In genomic region chr17:10227798-10228538, GRCm38 (mm10) we compare ENCODE assay signal across 27 mouse cellular contexts.
DNase-seq lines count a peak whose midpoint lies in the region; ATAC-seq and TF ChIP-seq lines count a peak whose summit lies in the region.
"Had no signal": no experiment of that assay in that cellular context is flagged by ENCODE, and none has a peak within 500 bp of the region (broad histone marks: within the 10 kb centered on the region; RNA-seq: fewer than 3 reads in every experiment).

No protein-coding gene starts in this region.

- no peak overlapping the region for H3K9ac ChIP-seq in hindbrain, embryonic 13.5 days
- no peak overlapping the region for H3K9ac ChIP-seq in hindbrain, embryonic 11.5 days (ENCODE audit: low read depth, low read length)
- H3K9ac ChIP-seq in midbrain, embryonic 14.5 days (replicated peaks; ENCODE audit: low read length) = no peak overlapping the region
- no peak overlapping the region for H3K9ac ChIP-seq in midbrain, embryonic 11.5 days (ENCODE audit: low read length)
- no peak overlapping the region for H3K9ac ChIP-seq in forebrain, postnatal 0 days
- H3K9ac ChIP-seq: heart, embryonic 12.5 days; hindbrain, embryonic 15.5 days; intestine, embryonic 15.5 days; limb, embryonic 12.5 days; liver, postnatal 0 days had no signal

- H3K27me3 ChIP-seq in hindbrain, embryonic 13.5 days = no peaks in the 10 kb centered on the region
- H3K27me3 ChIP-seq in hindbrain, embryonic 11.5 days (ENCODE audit: control insufficient read depth, insufficient read depth, low read length) = no peaks in the 10 kb centered on the region
- no peaks in the 10 kb centered on the region for H3K27me3 ChIP-seq in midbrain, embryonic 14.5 days (ENCODE audit: control insufficient read depth, insufficient read depth, low read length)
- no peaks in the 10 kb centered on the region for H3K27me3 ChIP-seq in midbrain, embryonic 11.5 days (ENCODE audit: control insufficient read depth, insufficient read depth, low read length)
- H3K27me3 ChIP-seq in forebrain, postnatal 0 days (ENCODE audit: insufficient read depth, low read length) = no peaks in the 10 kb centered on the region
- H3K27me3 ChIP-seq: heart, embryonic 12.5 days; hindbrain, embryonic 15.5 days; intestine, embryonic 15.5 days; limb, embryonic 12.5 days; Patski had no signal

- no peaks in the 10 kb centered on the region for H3K9me3 ChIP-seq in hindbrain, embryonic 13.5 days
- no peaks in the 10 kb centered on the region for H3K9me3 ChIP-seq in hindbrain, embryonic 11.5 days (ENCODE audit: control insufficient read depth, low read length)
- H3K9me3 ChIP-seq in midbrain, embryonic 14.5 days (ENCODE audit: control insufficient read depth, low read length) = no peaks in the 10 kb centered on the region
- no peaks in the 10 kb centered on the region for H3K9me3 ChIP-seq in midbrain, embryonic 11.5 days (ENCODE audit: control insufficient read depth, low read length)
- H3K9me3 ChIP-seq in forebrain, postnatal 0 days (ENCODE audit: low read length) = no peaks in the 10 kb centered on the region
- H3K9me3 ChIP-seq: G1E; heart, embryonic 12.5 days; hindbrain, embryonic 15.5 days; intestine, embryonic 15.5 days; limb, embryonic 12.5 days had no signal

- no peak for DNase-seq in hindbrain, embryonic 11.5 days (ENCODE audit: low spot score)
- DNase-seq in midbrain, embryonic 14.5 days = peak; percentile 45
- no peak for DNase-seq in midbrain, embryonic 11.5 days (ENCODE audit: low spot score, missing footprints)
- peak; percentile 43 for DNase-seq in brain, embryonic 18.5 days (ENCODE audit: low read depth, low spot score)
- DNase-seq in forebrain, postnatal 0 days = peak; percentile 54
- no peak for DNase-seq in neural tube, embryonic 10.5 days (ENCODE audit: extremely low spot score, low spot score)
- DNase-seq in right cerebral cortex, postnatal 14 days = no peak
- DNase-seq: adrenal gland, adult 8-10 months; cerebellum, adult 9-10 months; heart, postnatal 10 days; kidney, adult 8-10 months; kidney, postnatal 10 days; liver, postnatal 0 days; right cerebral cortex, postnatal 25 days; spleen, adult 18-20 months; thymus, postnatal 25 days had no signal

- no peak for ATAC-seq in hindbrain, embryonic 13.5 days (ENCODE audit: low FRiP score)
- no peak for ATAC-seq in hindbrain, embryonic 11.5 days (ENCODE audit: low FRiP score)
- no peak for ATAC-seq in midbrain, embryonic 14.5 days (ENCODE audit: low FRiP score, low TSS enrichment)
- ATAC-seq in midbrain, embryonic 11.5 days (ENCODE audit: low FRiP score) = no peak
- peak; percentile 90 for ATAC-seq in forebrain, postnatal 0 days
- ATAC-seq: activated CD4-positive, CD25-positive, alpha-beta regulatory T cell, adult 4 months; intestine, embryonic 15.5 days; liver, postnatal 0 days; lung, postnatal 0 days; Patski had no signal

- 47% methylated on average over 3 of the region's 3 CpGs for WGBS in hindbrain, embryonic 13.5 days
- 55% methylated on average over 3 of the region's 3 CpGs for WGBS in hindbrain, embryonic 11.5 days
- WGBS in midbrain, embryonic 14.5 days = 37% methylated on average over 3 of the region's 3 CpGs
- 57% methylated on average over 3 of the region's 3 CpGs for WGBS in midbrain, embryonic 11.5 days
- 14% methylated on average over 3 of the region's 3 CpGs for WGBS in forebrain, postnatal 0 days

- H3K36me3 ChIP-seq in hindbrain, embryonic 13.5 days = no peaks in the 10 kb centered on the region
- H3K36me3 ChIP-seq in hindbrain, embryonic 11.5 days (ENCODE audit: control insufficient read depth, insufficient read depth, low read length) = no peaks in the 10 kb centered on the region
- no peaks in the 10 kb centered on the region for H3K36me3 ChIP-seq in midbrain, embryonic 14.5 days (ENCODE audit: control insufficient read depth, insufficient read depth, low read length)
- H3K36me3 ChIP-seq in midbrain, embryonic 11.5 days (ENCODE audit: control insufficient read depth, insufficient read depth, low read length) = no peaks in the 10 kb centered on the region
- no peaks in the 10 kb centered on the region for H3K36me3 ChIP-seq in forebrain, postnatal 0 days (ENCODE audit: insufficient read depth)
- H3K36me3 ChIP-seq: hindbrain, embryonic 15.5 days; intestine, embryonic 15.5 days; limb, embryonic 12.5 days had no signal

- peak overlapping the region; percentile 55; the same call in 1 of the 2 replicates for H3K27ac ChIP-seq in hindbrain, embryonic 13.5 days
- H3K27ac ChIP-seq in hindbrain, embryonic 11.5 days (ENCODE audit: low read depth, low read length) = no peak overlapping the region
- H3K27ac ChIP-seq in midbrain, embryonic 14.5 days (replicated peaks; ENCODE audit: low read depth, low read length) = 0 out of 2 replicates have a peak overlapping the region, but pooled peaks have one; percentile 45
- no peak overlapping the region for H3K27ac ChIP-seq in midbrain, embryonic 11.5 days (ENCODE audit: low read depth, low read length)
- 0 out of 2 replicates have a peak overlapping the region, but pooled peaks have one; percentile 29 for H3K27ac ChIP-seq in forebrain, postnatal 0 days (ENCODE audit: low read depth, low read length)
- H3K27ac ChIP-seq: hindbrain, embryonic 15.5 days; intestine, embryonic 15.5 days; limb, embryonic 12.5 days; macrophage had no signal

- peaks cover 6% of the 10 kb centered on the region; the same call in 1 of the 2 replicates for H3K4me1 ChIP-seq in hindbrain, embryonic 13.5 days (replicated peaks)
- no peaks in the 10 kb centered on the region for H3K4me1 ChIP-seq in hindbrain, embryonic 11.5 days (replicated peaks; ENCODE audit: control insufficient read depth, insufficient read depth, low read length)
- peaks cover 7% of the 10 kb centered on the region; the same call in 1 of the 2 replicates for H3K4me1 ChIP-seq in midbrain, embryonic 14.5 days (ENCODE audit: control insufficient read depth, insufficient read depth, low read length)
- H3K4me1 ChIP-seq in midbrain, embryonic 11.5 days (ENCODE audit: control insufficient read depth, insufficient read depth, low read length) = peaks cover 3% of the 10 kb centered on the region
- H3K4me1 ChIP-seq in forebrain, postnatal 0 days (ENCODE audit: insufficient read depth) = 0 out of 2 replicates have a peak, but pooled peaks cover 4% of the 10 kb centered on the region
- H3K4me1 ChIP-seq: intestine, embryonic 15.5 days; limb, embryonic 12.5 days had no signal

- no peak overlapping the region for H3K4me3 ChIP-seq in hindbrain, embryonic 13.5 days
- H3K4me3 ChIP-seq in hindbrain, embryonic 11.5 days (ENCODE audit: low read depth, low read length) = no peak overlapping the region
- H3K4me3 ChIP-seq in midbrain, embryonic 14.5 days (replicated peaks; ENCODE audit: low read depth, low read length) = no peak overlapping the region
- H3K4me3 ChIP-seq in midbrain, embryonic 11.5 days (ENCODE audit: low read depth, low read length) = no peak overlapping the region
- H3K4me3 ChIP-seq in forebrain, postnatal 0 days (ENCODE audit: low read depth, low read length) = no peak overlapping the region
- H3K4me3 ChIP-seq: heart, embryonic 12.5 days; hindbrain, embryonic 15.5 days; intestine, embryonic 15.5 days; limb, embryonic 12.5 days had no signal

- no peak for TF ChIP-seq CTCF in forebrain, postnatal 0 days (IDR thresholded peaks at IDR 0.05; ENCODE audit: low read depth)

- no peak overlapping the region for H3K4me2 ChIP-seq in hindbrain, embryonic 13.5 days
- H3K4me2 ChIP-seq in hindbrain, embryonic 11.5 days (replicated peaks; ENCODE audit: low read depth, low read length) = no peak overlapping the region
- no peak overlapping the region for H3K4me2 ChIP-seq in midbrain, embryonic 14.5 days (ENCODE audit: low read length)
- H3K4me2 ChIP-seq in midbrain, embryonic 11.5 days = no peak overlapping the region
- no peak overlapping the region for H3K4me2 ChIP-seq in forebrain, postnatal 0 days (ENCODE audit: low read depth)
- H3K4me2 ChIP-seq: heart, embryonic 12.5 days; hindbrain, embryonic 15.5 days; intestine, embryonic 15.5 days; limb, embryonic 12.5 days; liver, embryonic 11.5 days had no signal

Comparison
In these comparisons a context has a peak if more than half of its experiments do, and no peak if none do; other contexts are left out.
1. H3K27ac ChIP-seq: peak in hindbrain, embryonic 13.5 days (single experiment), midbrain, embryonic 14.5 days (single experiment) and forebrain, postnatal 0 days (single experiment); none in hindbrain, embryonic 11.5 days (single experiment) and midbrain, embryonic 11.5 days (single experiment).
2. DNase-seq: peak in midbrain, embryonic 14.5 days (single experiment), brain, embryonic 18.5 days (single experiment) and forebrain, postnatal 0 days (single experiment); none in hindbrain, embryonic 11.5 days (single experiment), midbrain, embryonic 11.5 days (single experiment), neural tube, embryonic 10.5 days (single experiment) and right cerebral cortex, postnatal 14 days (single experiment).